Mouse (Mus musculus) heart, embryonic 14.5 days (tissue): ENCODE results near the gene Yju2. TPM values are rescaled to one million over a fixed set of nuclear protein-coding genes. Genes with fewer than 3 reads are reported as not detected.

Experiments used
- ATAC-seq: fragments of 200-750 bp; cut with Nextera tagmentation; 2 replicates; pipeline ENCODE4 v1.8.0; 2017; ENCODE audit warnings: low read depth, moderate TSS enrichment; ENCODE audit not compliant: insufficient number of reproducible peaks, insufficient read depth, low FRiP score
- H3K27ac ChIP-seq, 2 experiments: fragments of 200-500 bp in 1 of 2; fragments of 300-500 bp in 1 of 2; sonication (generic) in 1 of 2; replicated peaks in 1 of 2; 2 replicates each; pipeline ENCODE4 v1.5.1; 2012 to 2014; ENCODE audit warnings: low read depth in 2 of 2, low read length in 2 of 2, control low read depth in 1 of 2, mild to moderate bottlenecking in 1 of 2, mixed read lengths in 1 of 2; ENCODE audit not compliant: control insufficient read depth in 1 of 2, insufficient read depth in 1 of 2
- H3K27me3 ChIP-seq: fragments of 300-500 bp; sonication (generic); 2 replicates; pipeline ENCODE4 v1.6.1; 2014; ENCODE audit warnings: mild to moderate bottlenecking, low read length, control low read depth; ENCODE audit not compliant: control insufficient read depth, insufficient read depth
- H3K36me3 ChIP-seq: fragments of 300-500 bp; sonication (generic); 2 replicates; pipeline ENCODE4 v1.6.1; 2014; ENCODE audit warnings: mild to moderate bottlenecking, control low read depth, low read length, mixed read lengths; ENCODE audit not compliant: control insufficient read depth, insufficient read depth
- H3K4me1 ChIP-seq, 2 experiments: fragments of 200-500 bp in 1 of 2; fragments of 300-500 bp in 1 of 2; sonication (generic) in 1 of 2; 2 replicates each; pipeline ENCODE4 v1.6.1; 2012 to 2014; ENCODE audit warnings: low read length in 2 of 2, control low read depth in 1 of 2, mixed read lengths in 1 of 2; ENCODE audit not compliant: control insufficient read depth in 2 of 2, insufficient read depth in 2 of 2
- H3K4me2 ChIP-seq: fragments of 300-500 bp; sonication (generic); 2 replicates; pipeline ENCODE4 v1.6.1; 2014; ENCODE audit warnings: mild to moderate bottlenecking, low read length
- H3K4me3 ChIP-seq, 2 experiments: fragments of 200-500 bp in 1 of 2; fragments of 300-500 bp in 1 of 2; sonication (generic) in 1 of 2; 2 replicates each; pipeline ENCODE4 v1.5.1; 2012 to 2014; ENCODE audit warnings: low read length in 2 of 2, mild to moderate bottlenecking in 2 of 2, control low read depth in 1 of 2, low read depth in 1 of 2, moderate library complexity in 1 of 2; ENCODE audit not compliant: control insufficient read depth in 1 of 2, insufficient read depth in 1 of 2
- H3K9ac ChIP-seq: fragments of 300-500 bp; sonication (generic); 2 replicates; pipeline ENCODE4 v1.6.1; 2014; ENCODE audit warnings: mild to moderate bottlenecking, low read length
- H3K9me3 ChIP-seq: fragments of 300-500 bp; sonication (generic); 2 replicates; pipeline ENCODE4 v1.6.1; 2016; ENCODE audit warnings: low read length, control low read depth; ENCODE audit not compliant: control insufficient read depth
- WGBS: fragments of 180-500 bp; shearing (Covaris S2); extraction: QIAGEN DNeasy Blood & Tissue Kit; methylation state at CpG from one replicate; pipeline ENCODE4 v1.1.7; 2014; 5-methylcytosine and 5-hydroxymethylcytosine counted together
- polyA plus RNA-seq: library from polyadenylated mRNA; unstranded; fragments of >200 nt; fragmentation: Nextera tagmentation; extraction: Ambion mirVana; gene quantifications from 2 replicates; pipeline ENCODE4 v1.2.1, GENCODE M21; 2014

The Yju2 gene
- polyA plus RNA-seq, 1 experiment from 2014 or later, result 13.5 TPM

GRCm38 (mm10) chr17:55954229-55954628 lies 4.7 kb upstream of the Yju2 start:
- peaks cover 17% of the 10 kb centered on the region for H3K27me3 ChIP-seq
- no peaks in the 10 kb centered on the region for H3K9me3 ChIP-seq
- H3K36me3 ChIP-seq, result no peaks in the 10 kb centered on the region
- no peak overlapping the region for H3K4me3 ChIP-seq
- no peak overlapping the region for H3K9ac ChIP-seq
- peaks cover 10 to 11% of the 10 kb centered on the region in 2 experiments for H3K4me1 ChIP-seq
- H3K27ac ChIP-seq, result no peak overlapping the region
- WGBS, result 26% methylated on average over 16 of the region's 16 CpGs
- H3K4me2 ChIP-seq, result no peak overlapping the region
- no peak for ATAC-seq

- no peak for ATAC-seq
- WGBS, result 1% methylated on average over 26 of the region's 26 CpGs
- H3K9ac ChIP-seq, result no peak overlapping the region
- H3K4me2 ChIP-seq, result peak overlapping the region; percentile 62
- H3K4me1 ChIP-seq, result peaks cover 15 to 18% of the 10 kb centered on the region in 2 experiments
- H3K27me3 ChIP-seq, result peaks cover 17% of the 10 kb centered on the region
- H3K36me3 ChIP-seq, result peaks cover 5% of the 10 kb centered on the region
- peak overlapping the region; percentile 38 to 46 for H3K4me3 ChIP-seq
- H3K27ac ChIP-seq, result no peak overlapping the region
- H3K9me3 ChIP-seq, result no peaks in the 10 kb centered on the region
These were observed 2.8 kb upstream of the Yju2 start for GRCm38 (mm10) chr17:55956129-55956528.

- H3K9me3 ChIP-seq, result no peaks in the 10 kb centered on the region
- peaks cover 10% of the 10 kb centered on the region for H3K36me3 ChIP-seq
- H3K27me3 ChIP-seq, result peaks cover 17% of the 10 kb centered on the region
- no peak for ATAC-seq
- H3K27ac ChIP-seq, result no peak overlapping the region
- no peak overlapping the region for H3K9ac ChIP-seq
- WGBS, result 33% methylated on average over 6 of the region's 6 CpGs
- peaks cover 15 to 18% of the 10 kb centered on the region in 2 experiments for H3K4me1 ChIP-seq
- H3K4me2 ChIP-seq, result peak overlapping the region; percentile 62
- H3K4me3 ChIP-seq, result peak overlapping the region; percentile 38 to 46; a peak in 3 of 4 replicates
These were observed 2.3 kb upstream of the Yju2 start for GRCm38 (mm10) chr17:55956591-55956990.

GRCm38 (mm10) chr17:55957168-55957567 lies 1.7 kb upstream of the Yju2 start:
- H3K9ac ChIP-seq, result no peak overlapping the region
- no peak for ATAC-seq
- H3K9me3 ChIP-seq, result no peaks in the 10 kb centered on the region

GRCm38 (mm10) chr17:55957726-55958583 lies 944 bp upstream of the Yju2 start:
- 76% methylated on average over 13 of the region's 13 CpGs for WGBS

More at GRCm38 (mm10) chr17:55957168-55957567, 1.7 kb upstream of the Yju2 start:
- H3K4me1 ChIP-seq, result peaks cover 15 to 18% of the 10 kb centered on the region in 2 experiments
- H3K4me3 ChIP-seq, result no peak overlapping the region
- peaks cover 17% of the 10 kb centered on the region for H3K27me3 ChIP-seq
- WGBS, result 18% methylated on average over 9 of the region's 9 CpGs
- H3K27ac ChIP-seq, result no peak overlapping the region
- no peak overlapping the region; the same call in 1 of the 2 replicates for H3K4me2 ChIP-seq
- H3K36me3 ChIP-seq, result peaks cover 16% of the 10 kb centered on the region

GRCm38 (mm10) chr17:55958584-55958886 lies 364 bp upstream of the Yju2 start:
- 27% methylated on average over 2 of the region's 2 CpGs for WGBS

More at GRCm38 (mm10) chr17:55957726-55958583, 944 bp upstream of the Yju2 start:
- H3K4me1 ChIP-seq, result peaks cover 15 to 18% of the 10 kb centered on the region in 2 experiments
- H3K27me3 ChIP-seq, result peaks cover 17% of the 10 kb centered on the region
- H3K9me3 ChIP-seq, result no peaks in the 10 kb centered on the region
- peaks cover 21% of the 10 kb centered on the region for H3K36me3 ChIP-seq
- peak overlapping the region; percentile 78; the same call in 1 of the 2 replicates for H3K9ac ChIP-seq
- H3K4me3 ChIP-seq, result peak overlapping the region; percentile 61 to 95
- H3K4me2 ChIP-seq, result peak overlapping the region; percentile 75
- no peak for ATAC-seq
- peak overlapping the region in 1 of 2 experiments; percentile 98; a peak in 1 of 4 replicates for H3K27ac ChIP-seq

GRCm38 (mm10) chr17:55959946-55960740 lies 1.2 kb downstream of the Yju2 start:
- peak overlapping the region; percentile 61 to 95 for H3K4me3 ChIP-seq
- peaks cover 6% of the 10 kb centered on the region for H3K27me3 ChIP-seq
- WGBS, result 68% methylated on average over 10 of the region's 10 CpGs
- H3K4me2 ChIP-seq, result peak overlapping the region; percentile 75
- ATAC-seq, result no peak
- peak overlapping the region; percentile 68 to 98; a peak in 2 of 4 replicates for H3K27ac ChIP-seq
- H3K4me1 ChIP-seq, result peaks cover 18% of the 10 kb centered on the region in 2 experiments
- peak overlapping the region; percentile 78 for H3K9ac ChIP-seq
- no peaks in the 10 kb centered on the region for H3K9me3 ChIP-seq
- peaks cover 36% of the 10 kb centered on the region for H3K36me3 ChIP-seq

More at GRCm38 (mm10) chr17:55958584-55958886, 364 bp upstream of the Yju2 start:
- Histone ChIP-seq H3K27ac (peak overlapping the region; percentile 98 to 100), H3K36me3 (peaks cover 24% of the 10 kb centered on the region), H3K4me3 (peak overlapping the region; percentile 61 to 95), H3K9me3 (no peaks in the 10 kb centered on the region), H3K4me2 (peak overlapping the region; percentile 75), H3K9ac (peak overlapping the region; percentile 78), H3K27me3 (peaks cover 17% of the 10 kb centered on the region), H3K4me1 (peaks cover 18% of the 10 kb centered on the region in 2 experiments)
- no peak for ATAC-seq
